Mouse (Mus musculus): ENCODE measurements around the gene Fam174b.

Gene Fam174b

GRCm38 (mm10) chr7:73813887-73814286 lies 73.8 kb downstream of the Fam174b start:
- DNase-seq (ENCODE audit: low spot score in 2 of 2) = no peak

GRCm38 (mm10) chr7:73814454-73814853 lies 74.4 kb downstream of the Fam174b start:
- no peak for DNase-seq (ENCODE audit: low spot score in 2 of 2)

GRCm38 (mm10) chr7:73816255-73816996 lies 76.3 kb downstream of the Fam174b start:
- no peak for DNase-seq (ENCODE audit: low spot score in 2 of 2)

- DNase-seq (ENCODE audit: low spot score in 2 of 2) = no peak
Observed at GRCm38 (mm10) chr7:73819366-73819765, 79.3 kb downstream of the Fam174b start.

Data from urinary bladder, postnatal 36 days (tissue).